Mouse (Mus musculus): ENCODE results near the gene Prc1.

The Prc1 gene

GRCm38 (mm10) chr7:80331433-80331832, 37.2 kb downstream of the Prc1 start:
- no peak for DNase-seq (ENCODE audit: low spot score in 2 of 2)

GRCm38 (mm10) chr7:80334848-80335247, 40.6 kb downstream of the Prc1 start:
- DNase-seq (ENCODE audit: low spot score in 2 of 2) = no peak

- no peak for DNase-seq (ENCODE audit: low spot score in 2 of 2)
These were observed 42.7 kb downstream of the Prc1 start for GRCm38 (mm10) chr7:80336932-80337331.

GRCm38 (mm10) chr7:80339371-80339770, 45.1 kb downstream of the Prc1 start:
- peak in 1 of 2 experiments; percentile 21 for DNase-seq (ENCODE audit: low spot score in 2 of 2)

GRCm38 (mm10) chr7:80339793-80340628, 45.8 kb downstream of the Prc1 start:
- DNase-seq (ENCODE audit: low spot score in 2 of 2) = peak; percentile 96 to 98

- peak; percentile 52 to 69 for DNase-seq (ENCODE audit: low spot score in 2 of 2)
These were observed 46.5 kb downstream of the Prc1 start, which contains the start of gene Unc45a for GRCm38 (mm10) chr7:80340793-80341192. TSS of gene Unc45a (minus strand) at chr7:80341005.

GRCm38 (mm10) chr7:80341793-80342192, 47.5 kb downstream of the Prc1 start:
- no peak for DNase-seq (ENCODE audit: low spot score in 2 of 2)

GRCm38 (mm10) chr7:80342858-80343257, 48.6 kb downstream of the Prc1 start, which contains the start of gene Hddc3:
TSS of gene Hddc3 (plus strand) at chr7:80343104.
- peak; percentile 87 to 95 for DNase-seq (ENCODE audit: low spot score in 2 of 2)

- DNase-seq (ENCODE audit: low spot score in 2 of 2) = no peak
These were observed 49.2 kb downstream of the Prc1 start for GRCm38 (mm10) chr7:80343270-80344018.

- no peak for DNase-seq (ENCODE audit: low spot score in 2 of 2)
These were observed 51.9 kb downstream of the Prc1 start for GRCm38 (mm10) chr7:80346173-80346572.

GRCm38 (mm10) chr7:80346830-80347229, 52.6 kb downstream of the Prc1 start:
- no peak for DNase-seq (ENCODE audit: low spot score in 2 of 2)

- DNase-seq (ENCODE audit: low spot score in 2 of 2) = no peak
These were observed 53.7 kb downstream of the Prc1 start for GRCm38 (mm10) chr7:80347670-80348586.

GRCm38 (mm10) chr7:80350808-80351207, 56.6 kb downstream of the Prc1 start:
- DNase-seq (ENCODE audit: low spot score in 2 of 2) = no peak

- no peak for DNase-seq (ENCODE audit: low spot score in 2 of 2)
These were observed 58.7 kb downstream of the Prc1 start for GRCm38 (mm10) chr7:80352920-80353319.

GRCm38 (mm10) chr7:80356351-80356750, 62.1 kb downstream of the Prc1 start:
- no peak for DNase-seq (ENCODE audit: low spot score in 2 of 2)

GRCm38 (mm10) chr7:80357156-80357555, 62.9 kb downstream of the Prc1 start:
- no peak for DNase-seq (ENCODE audit: low spot score in 2 of 2)

- no peak for DNase-seq (ENCODE audit: low spot score in 2 of 2)
These were observed 63.8 kb downstream of the Prc1 start for GRCm38 (mm10) chr7:80358039-80358438.

GRCm38 (mm10) chr7:80360435-80360834, 66.2 kb downstream of the Prc1 start:
- DNase-seq (ENCODE audit: low spot score in 2 of 2) = no peak

- DNase-seq (ENCODE audit: low spot score in 2 of 2) = no peak
These were observed 71.5 kb downstream of the Prc1 start for GRCm38 (mm10) chr7:80365759-80366158.

Data from spleen, postnatal 14 days (tissue).